Mouse (Mus musculus): ENCODE measurements around the gene Sorcs2. TPM values are rescaled to one million over a fixed set of nuclear protein-coding genes. Genes with fewer than 3 reads are reported as not detected.

Gene Sorcs2
- polyA plus RNA-seq, 1 experiment = 5.7 TPM

DNA sequence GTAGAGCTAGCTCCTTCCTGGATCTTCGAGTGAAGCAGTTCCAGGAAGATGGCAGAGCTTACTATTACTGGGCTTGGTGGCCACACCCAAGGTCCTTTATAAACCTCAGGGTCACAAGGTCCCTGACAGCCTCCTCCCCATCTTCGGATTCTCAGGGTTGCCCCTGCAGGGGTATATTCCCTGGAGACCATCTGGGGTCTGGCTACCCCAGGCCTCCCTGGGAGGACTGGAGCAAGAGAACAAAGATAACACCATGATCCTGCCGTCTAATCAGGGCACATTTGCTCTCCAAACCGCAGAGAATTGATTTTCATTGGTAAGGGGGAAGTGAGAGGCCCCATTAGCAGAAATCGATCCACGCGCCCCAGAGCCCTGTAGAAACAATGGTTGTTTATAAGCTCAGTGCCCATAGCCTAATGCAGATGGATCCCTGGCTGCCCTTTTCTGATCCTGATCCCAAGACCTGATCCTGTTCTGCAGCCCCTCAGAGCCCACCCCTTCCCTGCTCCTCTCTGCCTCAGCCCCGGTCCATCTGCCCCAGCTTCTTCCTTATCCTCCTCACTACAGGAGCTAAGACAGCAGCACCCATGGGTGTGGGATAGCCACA is 243.0 kb downstream of the Sorcs2 start:
- Histone ChIP-seq H3K36me3 (ENCODE audit: control insufficient read depth, insufficient read depth, low read length) (no peaks in the 10 kb centered on the region), H3K27me3 (ENCODE audit: control insufficient read depth, insufficient read depth, low read length) (no peaks in the 10 kb centered on the region; the same call in 1 of the 2 replicates), H3K27ac (ENCODE audit: control insufficient read depth, insufficient read depth, low read length) (no peak overlapping the region), H3K4me1 (replicated peaks; ENCODE audit: control insufficient read depth, insufficient read depth, low read length) (no peaks in the 10 kb centered on the region), H3K4me3 (ENCODE audit: control insufficient read depth, insufficient read depth, low read length) (no peak overlapping the region)
- no peak for DNase-seq
- WGBS = 83% methylated on average over 8 of the region's 8 CpGs
- TF ChIP-seq CTCF (IDR thresholded peaks at IDR 0.05; ENCODE audit: borderline replicate concordance, control insufficient read depth, extremely low read depth, insufficient read depth, low read length, poor library complexity) (no peak), POLR2A (IDR thresholded peaks at IDR 0.05; ENCODE audit: control insufficient read depth, extremely low read depth, insufficient read depth, low read length, poor library complexity) (no peak)

DNA sequence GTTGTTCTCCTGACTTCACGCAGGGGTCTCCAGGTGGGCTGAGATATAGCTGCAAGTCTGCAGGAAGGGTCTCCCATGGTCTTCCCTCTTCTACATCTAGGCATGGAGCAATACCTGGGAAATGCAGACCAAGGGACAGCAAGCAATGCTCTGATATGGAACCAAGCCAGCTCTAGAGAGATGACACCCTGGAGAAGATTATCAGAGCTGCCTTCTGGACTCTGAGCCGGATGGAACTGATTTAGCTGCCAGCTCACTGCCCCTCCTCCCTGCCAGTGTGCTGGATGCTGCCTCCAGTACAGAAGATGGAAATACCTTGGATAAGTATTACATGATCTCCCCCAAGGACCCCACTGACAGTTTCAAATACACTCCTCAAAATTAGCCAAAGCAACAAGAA is 244.7 kb downstream of the Sorcs2 start:
- no peak for DNase-seq
- Histone ChIP-seq H3K4me3 (ENCODE audit: control insufficient read depth, insufficient read depth, low read length) (no peak overlapping the region), H3K4me1 (replicated peaks; ENCODE audit: control insufficient read depth, insufficient read depth, low read length) (no peaks in the 10 kb centered on the region), H3K36me3 (ENCODE audit: control insufficient read depth, insufficient read depth, low read length) (no peaks in the 10 kb centered on the region), H3K27me3 (ENCODE audit: control insufficient read depth, insufficient read depth, low read length) (no peaks in the 10 kb centered on the region; the same call in 1 of the 2 replicates), H3K27ac (ENCODE audit: control insufficient read depth, insufficient read depth, low read length) (no peak overlapping the region)
- WGBS = 99% methylated on average over 2 of the region's 2 CpGs
- TF ChIP-seq CTCF (IDR thresholded peaks at IDR 0.05; ENCODE audit: borderline replicate concordance, control insufficient read depth, extremely low read depth, insufficient read depth, low read length, poor library complexity) (no peak), POLR2A (IDR thresholded peaks at IDR 0.05; ENCODE audit: control insufficient read depth, extremely low read depth, insufficient read depth, low read length, poor library complexity) (no peak)

DNA sequence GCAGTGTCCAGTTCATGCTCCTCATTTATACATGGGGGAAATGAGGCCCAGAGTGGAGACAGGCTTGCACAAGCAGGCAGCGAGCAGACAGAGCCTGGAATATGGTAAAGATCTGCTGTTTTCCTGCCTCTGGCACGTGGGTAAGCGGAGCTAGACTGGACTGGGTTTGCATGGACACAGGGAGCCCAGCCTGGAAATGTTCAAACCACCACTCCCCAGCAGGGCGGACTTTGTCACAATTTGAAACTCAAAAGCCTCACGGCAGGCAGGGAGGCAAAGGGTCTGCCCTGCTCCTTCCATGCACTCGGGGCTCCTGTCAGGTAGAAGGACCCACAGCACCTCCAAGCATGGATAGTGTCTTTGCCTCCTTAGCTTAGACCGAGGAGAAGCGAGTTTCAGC is 246.9 kb downstream of the Sorcs2 start:
- no peaks in the 10 kb centered on the region for H3K36me3 ChIP-seq (ENCODE audit: control insufficient read depth, insufficient read depth, low read length)
- no peaks in the 10 kb centered on the region for H3K4me1 ChIP-seq (replicated peaks; ENCODE audit: control insufficient read depth, insufficient read depth, low read length)
- WGBS = 93% methylated on average over 8 of the region's 8 CpGs
- no peak overlapping the region for H3K27ac ChIP-seq (ENCODE audit: control insufficient read depth, insufficient read depth, low read length)
- H3K4me3 ChIP-seq (ENCODE audit: control insufficient read depth, insufficient read depth, low read length) = no peak overlapping the region
- no peaks in the 10 kb centered on the region for H3K27me3 ChIP-seq (ENCODE audit: control insufficient read depth, insufficient read depth, low read length)
- TF ChIP-seq CTCF (IDR thresholded peaks at IDR 0.05; ENCODE audit: borderline replicate concordance, control insufficient read depth, extremely low read depth, insufficient read depth, low read length, poor library complexity) (no peak), POLR2A (IDR thresholded peaks at IDR 0.05; ENCODE audit: control insufficient read depth, extremely low read depth, insufficient read depth, low read length, poor library complexity) (no peak)
- DNase-seq = no peak

DNA sequence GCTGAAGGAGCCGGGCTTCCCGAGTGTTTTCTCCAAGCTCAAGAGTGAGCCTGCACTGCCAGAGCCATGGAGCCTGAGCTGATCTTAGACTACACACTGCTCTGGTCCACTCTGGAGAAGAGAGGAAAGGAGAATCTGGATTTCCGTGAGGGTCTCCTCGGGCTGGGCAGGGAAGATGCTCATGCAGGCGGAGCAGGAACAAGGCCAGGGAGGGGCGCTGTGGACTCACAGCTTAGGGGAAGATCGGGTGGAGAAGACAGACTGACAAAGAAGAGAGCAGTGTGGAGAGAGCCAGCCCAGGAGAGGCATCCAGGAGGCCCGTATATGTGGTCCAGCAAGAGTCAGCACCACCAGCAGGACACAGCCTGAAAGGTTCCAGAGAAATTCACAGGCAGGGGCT is 248.8 kb downstream of the Sorcs2 start:
- no peak for DNase-seq
- no peaks in the 10 kb centered on the region for H3K36me3 ChIP-seq (ENCODE audit: control insufficient read depth, insufficient read depth, low read length)
- no peaks in the 10 kb centered on the region for H3K27me3 ChIP-seq (ENCODE audit: control insufficient read depth, insufficient read depth, low read length)
- H3K4me1 ChIP-seq (replicated peaks; ENCODE audit: control insufficient read depth, insufficient read depth, low read length) = no peaks in the 10 kb centered on the region
- 83% methylated on average over 8 of the region's 8 CpGs for WGBS
- TF ChIP-seq POLR2A (IDR thresholded peaks at IDR 0.05; ENCODE audit: control insufficient read depth, extremely low read depth, insufficient read depth, low read length, poor library complexity) (no peak), CTCF (IDR thresholded peaks at IDR 0.05; ENCODE audit: borderline replicate concordance, control insufficient read depth, extremely low read depth, insufficient read depth, low read length, poor library complexity) (no peak)
- no peak overlapping the region for H3K27ac ChIP-seq (ENCODE audit: control insufficient read depth, insufficient read depth, low read length)
- no peak overlapping the region for H3K4me3 ChIP-seq (ENCODE audit: control insufficient read depth, insufficient read depth, low read length)

DNA sequence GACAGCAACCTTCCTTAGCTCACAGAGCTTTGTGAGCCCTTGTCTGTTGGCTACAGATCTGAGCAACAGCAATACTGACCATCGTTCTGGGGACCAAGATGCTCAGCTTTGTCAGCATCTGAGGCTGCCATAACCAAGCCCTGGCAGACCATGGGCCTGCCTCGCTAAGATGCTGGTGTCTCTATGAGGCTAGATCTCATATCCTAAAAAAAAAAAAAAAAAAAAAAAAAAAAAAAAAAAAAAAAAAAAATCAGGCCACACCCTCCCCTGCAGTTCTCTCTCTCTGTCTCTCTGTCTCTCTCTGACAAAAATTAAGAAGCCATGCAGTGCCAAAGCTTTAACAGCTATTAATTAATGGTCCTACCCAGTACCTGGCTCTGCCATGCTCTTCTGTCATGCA is 251.3 kb downstream of the Sorcs2 start:
- no peak overlapping the region for H3K4me3 ChIP-seq (ENCODE audit: control insufficient read depth, insufficient read depth, low read length)
- H3K27me3 ChIP-seq (ENCODE audit: control insufficient read depth, insufficient read depth, low read length) = no peaks in the 10 kb centered on the region
- TF ChIP-seq POLR2A (IDR thresholded peaks at IDR 0.05; ENCODE audit: control insufficient read depth, extremely low read depth, insufficient read depth, low read length, poor library complexity) = no peak
- TF ChIP-seq CTCF (IDR thresholded peaks at IDR 0.05; ENCODE audit: borderline replicate concordance, control insufficient read depth, extremely low read depth, insufficient read depth, low read length, poor library complexity) = no peak
- 89% methylated on average over 2 of the region's 2 CpGs for WGBS
- H3K36me3 ChIP-seq (ENCODE audit: control insufficient read depth, insufficient read depth, low read length) = no peaks in the 10 kb centered on the region
- no peak for DNase-seq
- no peaks in the 10 kb centered on the region for H3K4me1 ChIP-seq (replicated peaks; ENCODE audit: control insufficient read depth, insufficient read depth, low read length)
- no peak overlapping the region for H3K27ac ChIP-seq (ENCODE audit: control insufficient read depth, insufficient read depth, low read length)

DNA sequence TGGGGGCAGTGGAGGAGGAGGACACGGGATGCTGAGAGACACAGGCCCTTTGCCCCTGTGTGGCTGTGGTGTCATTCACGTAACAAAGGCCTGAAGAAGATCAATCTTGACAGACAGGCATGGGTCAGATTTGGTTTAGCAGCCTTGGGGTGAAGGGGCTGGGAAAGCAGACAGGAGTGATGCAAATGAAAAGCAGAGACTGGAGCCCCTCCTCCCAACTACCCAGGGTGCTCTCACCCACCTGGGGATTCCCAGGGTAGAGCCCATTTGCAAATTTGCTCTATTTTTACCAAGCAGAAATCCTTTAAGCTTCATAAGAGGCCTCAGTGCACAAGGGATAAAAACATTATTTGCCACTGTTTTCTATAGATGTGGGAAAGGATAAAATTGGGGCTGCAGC is 253.4 kb downstream of the Sorcs2 start:
- Histone ChIP-seq H3K27ac (ENCODE audit: control insufficient read depth, insufficient read depth, low read length) (no peak overlapping the region), H3K36me3 (ENCODE audit: control insufficient read depth, insufficient read depth, low read length) (no peaks in the 10 kb centered on the region), H3K4me1 (replicated peaks; ENCODE audit: control insufficient read depth, insufficient read depth, low read length) (peaks cover 16% of the 10 kb centered on the region), H3K4me3 (ENCODE audit: control insufficient read depth, insufficient read depth, low read length) (no peak overlapping the region), H3K27me3 (ENCODE audit: control insufficient read depth, insufficient read depth, low read length) (no peaks in the 10 kb centered on the region)
- no peak for DNase-seq
- WGBS = 88% methylated on average over 2 of the region's 2 CpGs
- TF ChIP-seq CTCF (IDR thresholded peaks at IDR 0.05; ENCODE audit: borderline replicate concordance, control insufficient read depth, extremely low read depth, insufficient read depth, low read length, poor library complexity) (no peak), POLR2A (IDR thresholded peaks at IDR 0.05; ENCODE audit: control insufficient read depth, extremely low read depth, insufficient read depth, low read length, poor library complexity) (no peak)

All from thymus, adult 2 months (tissue).